Mouse (Mus musculus): ENCODE measurements around the gene Myo1g.

DNA sequence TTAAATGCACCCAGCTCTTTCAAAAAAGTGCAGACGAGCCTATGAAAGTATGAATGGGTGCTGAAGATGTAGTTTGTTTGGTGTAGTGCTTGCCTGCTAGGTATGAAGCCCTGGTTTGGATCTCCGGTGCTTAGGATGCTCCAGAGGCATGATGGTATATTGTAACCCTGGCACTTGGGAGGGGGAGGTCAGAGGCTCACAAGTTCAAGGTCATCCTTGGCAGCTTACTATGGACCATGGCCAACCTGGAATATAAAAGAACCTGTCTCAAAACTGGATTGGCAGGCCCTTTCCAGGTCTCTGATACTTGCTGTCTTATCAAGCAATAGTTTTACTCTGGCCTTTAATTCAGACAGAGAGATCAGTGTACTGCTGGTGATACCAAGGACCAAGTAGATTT lies 29.0 kb upstream of the Myo1g start:
- TF ChIP-seq CTCF (conservative IDR thresholded peaks at IDR 0.05; ENCODE audit: insufficient read depth, insufficient read length, low read depth, low read length): no peak
- no peak for TF ChIP-seq POLR2A (IDR thresholded peaks at IDR 0.05; ENCODE audit: low read depth, low read length)
